Mouse (Mus musculus): Measurements from ENCODE around the gene Cul3. TPM values are rescaled to one million over a fixed set of nuclear protein-coding genes. Genes with fewer than 3 reads are reported as not detected.

Gene Cul3
- polyA plus RNA-seq, 1 experiment from 2014 or later, result 57.0 TPM

GRCm38 (mm10) chr1:80335118-80335517 lies 5.2 kb downstream of the Cul3 start:
- H3K9ac ChIP-seq (replicated peaks; ENCODE audit: low read depth, low read length), result no peak overlapping the region
- no peaks in the 10 kb centered on the region for H3K27me3 ChIP-seq (ENCODE audit: control insufficient read depth, insufficient read depth, low read length)
- H3K9me3 ChIP-seq (ENCODE audit: control insufficient read depth, low read depth, low read length), result no peaks in the 10 kb centered on the region
- no peaks in the 10 kb centered on the region for H3K36me3 ChIP-seq (ENCODE audit: control insufficient read depth, insufficient read depth, low read length)
- H3K27ac ChIP-seq (ENCODE audit: low read length), result no peak overlapping the region
- no peak for ATAC-seq (ENCODE audit: insufficient number of reproducible peaks, insufficient read depth, low FRiP score, low read depth)
- H3K4me2 ChIP-seq (replicated peaks; ENCODE audit: low read depth, low read length), result no peak overlapping the region
- peaks cover 13% of the 10 kb centered on the region for H3K4me1 ChIP-seq (ENCODE audit: control insufficient read depth, insufficient read depth, low read length)
- WGBS, result 98% methylated on average over 1 of the region's 1 CpGs
- no peak overlapping the region for H3K4me3 ChIP-seq (ENCODE audit: low read depth, low read length)

- 59% methylated on average over 2 of the region's 2 CpGs for WGBS
- H3K4me3 ChIP-seq (ENCODE audit: low read depth, low read length), result no peak overlapping the region
- no peaks in the 10 kb centered on the region for H3K9me3 ChIP-seq (ENCODE audit: control insufficient read depth, low read depth, low read length)
- no peak overlapping the region for H3K27ac ChIP-seq (ENCODE audit: low read length)
- H3K4me2 ChIP-seq (replicated peaks; ENCODE audit: low read depth, low read length), result no peak overlapping the region
- ATAC-seq (ENCODE audit: insufficient number of reproducible peaks, insufficient read depth, low FRiP score, low read depth), result no peak
- H3K4me1 ChIP-seq (ENCODE audit: control insufficient read depth, insufficient read depth, low read length), result 0 out of 2 replicates have a peak, but pooled peaks cover 5% of the 10 kb centered on the region
- H3K27me3 ChIP-seq (ENCODE audit: control insufficient read depth, insufficient read depth, low read length), result no peaks in the 10 kb centered on the region
- H3K36me3 ChIP-seq (ENCODE audit: control insufficient read depth, insufficient read depth, low read length), result no peaks in the 10 kb centered on the region
- no peak overlapping the region for H3K9ac ChIP-seq (replicated peaks; ENCODE audit: low read depth, low read length)
Observed at GRCm38 (mm10) chr1:80330970-80331369, 9.3 kb downstream of the Cul3 start.

- H3K4me2 ChIP-seq (replicated peaks; ENCODE audit: low read depth, low read length), result no peak overlapping the region
- H3K9me3 ChIP-seq (ENCODE audit: control insufficient read depth, low read depth, low read length), result no peaks in the 10 kb centered on the region
- 0 out of 2 replicates have a peak, but pooled peaks cover 2% of the 10 kb centered on the region for H3K4me1 ChIP-seq (ENCODE audit: control insufficient read depth, insufficient read depth, low read length)
- no peak overlapping the region for H3K27ac ChIP-seq (ENCODE audit: low read length)
- no peak for ATAC-seq (ENCODE audit: insufficient number of reproducible peaks, insufficient read depth, low FRiP score, low read depth)
- H3K27me3 ChIP-seq (ENCODE audit: control insufficient read depth, insufficient read depth, low read length), result no peaks in the 10 kb centered on the region
- H3K9ac ChIP-seq (replicated peaks; ENCODE audit: low read depth, low read length), result no peak overlapping the region
- no peak overlapping the region for H3K4me3 ChIP-seq (ENCODE audit: low read depth, low read length)
- H3K36me3 ChIP-seq (ENCODE audit: control insufficient read depth, insufficient read depth, low read length), result peaks cover 5% of the 10 kb centered on the region; the same call in 1 of the 2 replicates
- WGBS, result 90% methylated on average over 2 of the region's 2 CpGs
Observed at GRCm38 (mm10) chr1:80325761-80326160, 14.5 kb downstream of the Cul3 start.

GRCm38 (mm10) chr1:80324370-80324769 lies 15.9 kb downstream of the Cul3 start:
- peaks cover 5% of the 10 kb centered on the region; the same call in 1 of the 2 replicates for H3K36me3 ChIP-seq (ENCODE audit: control insufficient read depth, insufficient read depth, low read length)
- no peak overlapping the region for H3K4me2 ChIP-seq (replicated peaks; ENCODE audit: low read depth, low read length)
- H3K4me1 ChIP-seq (ENCODE audit: control insufficient read depth, insufficient read depth, low read length), result no peaks in the 10 kb centered on the region
- ATAC-seq (ENCODE audit: insufficient number of reproducible peaks, insufficient read depth, low FRiP score, low read depth), result no peak
- H3K27me3 ChIP-seq (ENCODE audit: control insufficient read depth, insufficient read depth, low read length), result no peaks in the 10 kb centered on the region
- no peak overlapping the region for H3K4me3 ChIP-seq (ENCODE audit: low read depth, low read length)
- H3K9ac ChIP-seq (replicated peaks; ENCODE audit: low read depth, low read length), result no peak overlapping the region
- H3K9me3 ChIP-seq (ENCODE audit: control insufficient read depth, low read depth, low read length), result no peaks in the 10 kb centered on the region
- H3K27ac ChIP-seq (ENCODE audit: low read length), result no peak overlapping the region

GRCm38 (mm10) chr1:80315533-80316045 lies 24.7 kb downstream of the Cul3 start:
- H3K4me3 ChIP-seq (ENCODE audit: low read depth, low read length), result no peak overlapping the region
- H3K27me3 ChIP-seq (ENCODE audit: control insufficient read depth, insufficient read depth, low read length), result no peaks in the 10 kb centered on the region
- H3K4me2 ChIP-seq (replicated peaks; ENCODE audit: low read depth, low read length), result no peak overlapping the region
- no peaks in the 10 kb centered on the region for H3K4me1 ChIP-seq (ENCODE audit: control insufficient read depth, insufficient read depth, low read length)
- no peaks in the 10 kb centered on the region; the same call in none of the 2 replicates for H3K36me3 ChIP-seq (ENCODE audit: control insufficient read depth, insufficient read depth, low read length)
- WGBS, result 84% methylated on average over 3 of the region's 3 CpGs
- ATAC-seq (ENCODE audit: insufficient number of reproducible peaks, insufficient read depth, low FRiP score, low read depth), result no peak
- no peaks in the 10 kb centered on the region for H3K9me3 ChIP-seq (ENCODE audit: control insufficient read depth, low read depth, low read length)
- H3K27ac ChIP-seq (ENCODE audit: low read length), result no peak overlapping the region
- H3K9ac ChIP-seq (replicated peaks; ENCODE audit: low read depth, low read length), result no peak overlapping the region

GRCm38 (mm10) chr1:80293307-80293706 lies 47.0 kb downstream of the Cul3 start:
- H3K9ac ChIP-seq (replicated peaks; ENCODE audit: low read depth, low read length), result no peak overlapping the region
- ATAC-seq (ENCODE audit: insufficient number of reproducible peaks, insufficient read depth, low FRiP score, low read depth), result no peak
- no peaks in the 10 kb centered on the region for H3K9me3 ChIP-seq (ENCODE audit: control insufficient read depth, low read depth, low read length)
- no peak overlapping the region for H3K4me2 ChIP-seq (replicated peaks; ENCODE audit: low read depth, low read length)
- no peaks in the 10 kb centered on the region for H3K27me3 ChIP-seq (ENCODE audit: control insufficient read depth, insufficient read depth, low read length)
- no peak overlapping the region for H3K27ac ChIP-seq (ENCODE audit: low read length)
- no peaks in the 10 kb centered on the region for H3K4me1 ChIP-seq (ENCODE audit: control insufficient read depth, insufficient read depth, low read length)
- H3K36me3 ChIP-seq (ENCODE audit: control insufficient read depth, insufficient read depth, low read length), result no peaks in the 10 kb centered on the region; the same call in 1 of the 2 replicates
- 71% methylated on average over 4 of the region's 4 CpGs for WGBS
- no peak overlapping the region for H3K4me3 ChIP-seq (ENCODE audit: low read depth, low read length)

- no peaks in the 10 kb centered on the region for H3K27me3 ChIP-seq (ENCODE audit: control insufficient read depth, insufficient read depth, low read length)
- H3K4me2 ChIP-seq (replicated peaks; ENCODE audit: low read depth, low read length), result no peak overlapping the region
- H3K4me3 ChIP-seq (ENCODE audit: low read depth, low read length), result no peak overlapping the region
- peaks cover 36% of the 10 kb centered on the region for H3K36me3 ChIP-seq (ENCODE audit: control insufficient read depth, insufficient read depth, low read length)
- WGBS, result 88% methylated on average over 1 of the region's 1 CpGs
- ATAC-seq (ENCODE audit: insufficient number of reproducible peaks, insufficient read depth, low FRiP score, low read depth), result no peak
- no peaks in the 10 kb centered on the region for H3K4me1 ChIP-seq (ENCODE audit: control insufficient read depth, insufficient read depth, low read length)
- no peak overlapping the region for H3K27ac ChIP-seq (ENCODE audit: low read length)
- no peak overlapping the region for H3K9ac ChIP-seq (replicated peaks; ENCODE audit: low read depth, low read length)
- no peaks in the 10 kb centered on the region for H3K9me3 ChIP-seq (ENCODE audit: control insufficient read depth, low read depth, low read length)
Observed at GRCm38 (mm10) chr1:80278731-80279130, 61.5 kb downstream of the Cul3 start.

GRCm38 (mm10) chr1:80260443-80260842 lies 79.8 kb downstream of the Cul3 start:
- no peak overlapping the region for H3K27ac ChIP-seq (ENCODE audit: low read length)
- H3K4me1 ChIP-seq (ENCODE audit: control insufficient read depth, insufficient read depth, low read length), result no peaks in the 10 kb centered on the region
- H3K9me3 ChIP-seq (ENCODE audit: control insufficient read depth, low read depth, low read length), result no peaks in the 10 kb centered on the region
- WGBS, result 76% methylated on average over 1 of the region's 1 CpGs
- ATAC-seq (ENCODE audit: insufficient number of reproducible peaks, insufficient read depth, low FRiP score, low read depth), result no peak
- no peak overlapping the region for H3K4me2 ChIP-seq (replicated peaks; ENCODE audit: low read depth, low read length)
- no peaks in the 10 kb centered on the region; the same call in 1 of the 2 replicates for H3K36me3 ChIP-seq (ENCODE audit: control insufficient read depth, insufficient read depth, low read length)
- no peak overlapping the region for H3K9ac ChIP-seq (replicated peaks; ENCODE audit: low read depth, low read length)
- no peak overlapping the region for H3K4me3 ChIP-seq (ENCODE audit: low read depth, low read length)
- H3K27me3 ChIP-seq (ENCODE audit: control insufficient read depth, insufficient read depth, low read length), result no peaks in the 10 kb centered on the region

- ATAC-seq (ENCODE audit: insufficient number of reproducible peaks, insufficient read depth, low FRiP score, low read depth), result no peak
- no peak overlapping the region for H3K27ac ChIP-seq (ENCODE audit: low read length)
- WGBS, result 69% methylated on average over 4 of the region's 4 CpGs
Observed at GRCm38 (mm10) chr1:80258632-80259031, 81.6 kb downstream of the Cul3 start.

More at GRCm38 (mm10) chr1:80258632-80259031, 81.6 kb downstream of the Cul3 start:
- no peaks in the 10 kb centered on the region for H3K27me3 ChIP-seq (ENCODE audit: control insufficient read depth, insufficient read depth, low read length)
- H3K4me2 ChIP-seq (replicated peaks; ENCODE audit: low read depth, low read length), result no peak overlapping the region
- H3K9ac ChIP-seq (replicated peaks; ENCODE audit: low read depth, low read length), result no peak overlapping the region
- H3K4me3 ChIP-seq (ENCODE audit: low read depth, low read length), result no peak overlapping the region
- H3K9me3 ChIP-seq (ENCODE audit: control insufficient read depth, low read depth, low read length), result no peaks in the 10 kb centered on the region
- H3K36me3 ChIP-seq (ENCODE audit: control insufficient read depth, insufficient read depth, low read length), result no peaks in the 10 kb centered on the region
- H3K4me1 ChIP-seq (ENCODE audit: control insufficient read depth, insufficient read depth, low read length), result no peaks in the 10 kb centered on the region

All from stomach, embryonic 14.5 days (tissue).